In the genomic region with DNA sequence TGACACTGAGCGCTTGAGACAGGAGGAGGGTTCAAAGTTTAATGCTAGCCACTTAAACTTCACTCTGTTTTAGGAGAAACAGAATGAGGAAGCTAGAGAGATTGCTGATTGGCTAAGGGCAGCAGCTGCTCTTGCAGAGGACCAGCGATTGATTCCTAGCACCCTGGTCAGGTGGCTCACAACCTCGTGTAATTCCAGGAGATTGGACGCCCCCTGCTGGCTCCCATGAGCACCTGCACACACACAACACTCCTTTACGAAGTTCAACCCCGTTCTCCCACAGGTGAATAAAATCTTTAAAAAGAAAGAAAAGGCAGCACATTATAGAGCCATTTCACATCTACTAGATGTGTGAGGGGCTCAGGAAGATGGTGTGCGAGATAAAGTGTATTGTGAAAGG, we compare ENCODE assay signal across 27 mouse cellular contexts. TPM values are rescaled to one million over a fixed set of nuclear protein-coding genes. Genes with fewer than 3 reads are reported as not detected.
DNase-seq lines count a peak whose midpoint lies in the region; ATAC-seq and TF ChIP-seq lines count a peak whose summit lies in the region.
"Had no signal": no experiment of that assay in that cellular context is flagged by ENCODE, and none has a peak within 500 bp of the region (broad histone marks: within the 10 kb centered on the region; RNA-seq: fewer than 3 reads in every experiment).

No protein-coding gene starts in this region.

- no peaks in the 10 kb centered on the region for H3K27me3 ChIP-seq in testis, adult 2 months (ENCODE audit: control insufficient read depth, insufficient read depth, low read length)
- no peaks in the 10 kb centered on the region for H3K27me3 ChIP-seq in embryonic facial prominence, embryonic 10.5 days (replicated peaks; ENCODE audit: low read depth, poor library complexity, severe bottlenecking)
- H3K27me3 ChIP-seq: forebrain, embryonic 13.5 days; heart, embryonic 13.5 days; liver, embryonic 13.5 days had no signal

- no peak for TF ChIP-seq POLR2A in testis, adult 2 months (IDR thresholded peaks at IDR 0.05; ENCODE audit: control insufficient read depth, low read depth, low read length)

- peak; percentile 12 for DNase-seq in CD4-positive, CD25-positive, alpha-beta regulatory T cell, adult 2 months (ENCODE audit: low read depth, low spot score)
- no peak for DNase-seq in layer of hippocampus, adult 2 months (ENCODE audit: low spot score in 2 of 2)
- no peak for DNase-seq in layer of hippocampus, adult 9-10 months (ENCODE audit: low spot score)
- DNase-seq in testis, postnatal 10 days (ENCODE audit: low spot score), result no peak
- DNase-seq in adrenal gland, postnatal 10 days, result no peak
- DNase-seq in embryonic facial prominence, embryonic 10.5 days (ENCODE audit: low spot score), result no peak
- DNase-seq: adrenal gland, postnatal 36 days; cerebellum, adult 2 months; cerebellum, postnatal 14 days; gastrocnemius, postnatal 36 days; heart, postnatal 10 days; kidney, adult 8-10 months; liver, embryonic 13.5 days; lung, embryonic 14.5 days; lung, postnatal 14 days; right cerebral cortex, adult 18-20 months; spleen, adult 18-20 months; thymus, adult 2 months; thymus, postnatal 36 days had no signal

- no peaks in the 10 kb centered on the region for H3K36me3 ChIP-seq in testis, adult 2 months (ENCODE audit: control insufficient read depth, insufficient read depth, low read length)
- H3K36me3 ChIP-seq in embryonic facial prominence, embryonic 10.5 days (replicated peaks), result peaks cover 68% of the 10 kb centered on the region
- H3K36me3 ChIP-seq: heart, embryonic 13.5 days had no signal

- H3K4me3 ChIP-seq in layer of hippocampus, adult 2 months, result no peak overlapping the region
- H3K4me3 ChIP-seq in testis, adult 2 months (ENCODE audit: control insufficient read depth, low read depth, low read length), result no peak overlapping the region
- no peak overlapping the region for H3K4me3 ChIP-seq in embryonic facial prominence, embryonic 10.5 days
- H3K4me3 ChIP-seq: forebrain, embryonic 13.5 days; heart, embryonic 13.5 days; liver, embryonic 13.5 days had no signal

- no peak for ATAC-seq in CD4-positive, CD25-positive, alpha-beta regulatory T cell, adult 4 months
- ATAC-seq: forebrain, embryonic 13.5 days; inflammation-experienced regulatory T-cells, adult 6 months; midbrain, embryonic 16.5 days had no signal

- TF ChIP-seq CTCF in layer of hippocampus, adult 2 months (conservative IDR thresholded peaks at IDR 0.05), result peak; percentile 35
- peak; percentile 55; the same call in 1 of the 2 replicates for TF ChIP-seq CTCF in testis, adult 2 months (IDR thresholded peaks at IDR 0.05; ENCODE audit: control insufficient read depth, insufficient read depth, insufficient replicate concordance, low read depth, low read length)

- 89% methylated on average over 7 of the region's 7 CpGs for WGBS in embryonic facial prominence, embryonic 10.5 days

- H3K27ac ChIP-seq in layer of hippocampus, adult 2 months, result no peak overlapping the region
- no peak overlapping the region for H3K27ac ChIP-seq in testis, adult 2 months (ENCODE audit: control insufficient read depth, insufficient read depth, low read depth, low read length)
- no peak overlapping the region for H3K27ac ChIP-seq in embryonic facial prominence, embryonic 10.5 days (replicated peaks)
- H3K27ac ChIP-seq: forebrain, embryonic 13.5 days; heart, embryonic 13.5 days; hindbrain, embryonic 14.5 days; kidney, postnatal 0 days; liver, embryonic 13.5 days had no signal

- H3K4me1 ChIP-seq in testis, adult 2 months (ENCODE audit: control insufficient read depth, insufficient read depth, low read length), result no peaks in the 10 kb centered on the region
- H3K4me1 ChIP-seq in embryonic facial prominence, embryonic 10.5 days, result no peaks in the 10 kb centered on the region
- H3K4me1 ChIP-seq: liver, embryonic 13.5 days had no signal

- peaks cover 4% of the 10 kb centered on the region; the same call in 1 of the 2 replicates for H3K9me3 ChIP-seq in embryonic facial prominence, embryonic 10.5 days
- H3K9me3 ChIP-seq: forebrain, embryonic 13.5 days had no signal

RNA-seq across cellular contexts. Expression of a gene that starts 56.5 kb away (rescaled TPM):
- polyA plus RNA-seq in CD4-positive, CD25-positive, alpha-beta regulatory T cell, adult 4 months (2017; shearing (Covaris generic)), result 10 to 100 TPM; 47.1 to 54.3 TPM
- total RNA-seq in layer of hippocampus, adult 2 months (2021), result 10 to 100 TPM; 25.9 to 26.4 TPM
- 3.4 and 4.3 TPM in 2 replicates for polyA plus RNA-seq in testis, adult 2 months (2012; rRNA removed)
- total RNA-seq in adrenal gland, postnatal 10 days (2021), result 10 to 100 TPM; 21.1 to 21.8 TPM
- 70.7 and 73.3 TPM in 2 replicates for polyA plus RNA-seq in embryonic facial prominence, embryonic 10.5 days (2016; fragmentation: Nextera tagmentation; extraction: Ambion mirVana)
